Mouse (Mus musculus) kidney, postnatal 0 days (tissue): ENCODE measurements around the gene Setd1b. TPM values are rescaled to one million over a fixed set of nuclear protein-coding genes. Genes with fewer than 3 reads are reported as not detected.

Source experiments
- ATAC-seq: fragments of 200-750 bp; cut with Nextera tagmentation; replicated peaks from 2 replicates; pipeline ENCODE4 v1.8.0; 2017; ENCODE audit warnings: low read depth, moderate number of reproducible peaks, moderate TSS enrichment, moderate library complexity; ENCODE audit not compliant: low FRiP score
- DNase-seq: peaks from one replicate; pipeline ENCODE4 v3.0.0-alpha.2; 2016; ENCODE audit warnings: low spot score
- H3K27ac ChIP-seq: fragments of 300-500 bp; sonication (generic); 2 replicates; pipeline ENCODE4 v1.5.1; 2014; ENCODE audit warnings: mild to moderate bottlenecking
- H3K27me3 ChIP-seq: fragments of 300-500 bp; sonication (generic); 2 replicates; pipeline ENCODE4 v1.6.1; 2014; ENCODE audit warnings: low read length, mixed read lengths; ENCODE audit not compliant: insufficient read depth
- H3K36me3 ChIP-seq: fragments of 300-500 bp; sonication (generic); 2 replicates; pipeline ENCODE4 v1.6.1; 2014; ENCODE audit warnings: low read length, mixed read lengths; ENCODE audit not compliant: insufficient read depth
- H3K4me1 ChIP-seq: fragments of 300-500 bp; sonication (generic); replicated peaks from 2 replicates; pipeline ENCODE4 v1.6.1; 2014; ENCODE audit warnings: antibody characterized with exemption, low read length, mixed read lengths; ENCODE audit not compliant: insufficient read depth
- H3K4me2 ChIP-seq: fragments of 300-500 bp; sonication (generic); 2 replicates; pipeline ENCODE4 v1.6.1; 2014; ENCODE audit warnings: mild to moderate bottlenecking, low read length, moderate library complexity, mixed read lengths
- H3K4me3 ChIP-seq: fragments of 300-500 bp; sonication (generic); replicated peaks from 2 replicates; pipeline ENCODE4 v1.5.1; 2014; ENCODE audit warnings: low read depth, low read length
- H3K9ac ChIP-seq: fragments of 300-500 bp; sonication (generic); 2 replicates; pipeline ENCODE4 v1.6.1; 2014; ENCODE audit warnings: low read depth, low read length
- H3K9me3 ChIP-seq: fragments of 300-500 bp; sonication (generic); replicated peaks from 2 replicates; pipeline ENCODE4 v1.6.1; 2016; ENCODE audit warnings: low read length, inconsistent platforms, mixed read lengths
- CTCF ChIP-seq: IDR thresholded peaks from 2 replicates; pipeline ENCODE4 v1.5.1; 2016; ENCODE audit warnings: antibody characterized with exemption, low read depth, mild to moderate bottlenecking, moderate library complexity
- WGBS: fragments of 180-500 bp; shearing (Covaris S2); extraction: QIAGEN DNeasy Blood & Tissue Kit; methylation state at CpG from one replicate; pipeline ENCODE4 v1.1.7; 2014; 5-methylcytosine and 5-hydroxymethylcytosine counted together
- polyA plus RNA-seq: library from polyadenylated mRNA; unstranded; fragments of >200 nt; fragmentation: Nextera tagmentation; extraction: Ambion mirVana; gene quantifications from 2 replicates; pipeline ENCODE4 v1.2.1, GENCODE M21; 2015

Gene Setd1b
- polyA plus RNA-seq, 1 experiment from 2014 or later = 7.0 TPM

DNA sequence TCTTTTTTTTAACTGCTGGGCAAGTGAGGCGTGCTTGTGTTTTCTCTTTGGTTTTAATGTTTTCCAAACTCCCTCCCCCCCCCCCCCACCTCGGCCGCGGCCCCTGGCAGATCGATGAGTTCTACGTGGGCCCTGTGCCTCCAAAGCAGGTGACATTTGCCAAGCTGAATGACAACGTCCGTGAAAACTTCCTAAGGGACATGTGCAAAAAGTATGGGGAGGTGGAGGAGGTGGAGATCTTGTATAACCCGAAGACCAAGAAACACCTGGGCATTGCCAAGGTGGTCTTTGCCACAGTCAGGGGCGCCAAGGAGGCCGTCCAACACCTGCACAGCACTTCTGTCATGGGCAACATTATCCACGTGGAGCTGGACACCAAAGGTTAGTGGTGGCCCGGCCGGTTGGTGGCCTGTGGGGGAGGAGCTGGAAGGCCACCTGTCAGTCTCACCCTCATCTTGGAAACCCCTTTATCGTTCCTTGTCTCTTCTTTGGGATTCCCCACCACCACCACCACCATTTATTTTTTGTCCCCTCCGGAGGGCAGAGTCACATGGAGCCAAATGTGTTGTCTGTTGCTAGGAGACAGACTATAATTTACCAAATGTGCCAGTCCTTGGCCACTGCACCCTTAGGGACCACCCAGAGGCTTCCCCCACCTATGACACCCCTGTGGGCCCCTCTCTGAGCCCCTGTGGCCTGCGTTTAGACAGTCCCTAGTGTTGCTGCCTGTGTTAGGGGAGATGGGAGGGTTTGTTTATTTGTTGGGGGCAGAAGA is 2.2 kb downstream of the Setd1b start:
- H3K4me1 ChIP-seq = peaks cover 21% of the 10 kb centered on the region
- ATAC-seq (no peak), DNase-seq (no peak)
- 3% methylated on average over 17 of the region's 17 CpGs for WGBS
- H3K4me2 ChIP-seq = peak overlapping the region; percentile 100
- peak overlapping the region; percentile 98; the same call in 1 of the 2 replicates for H3K9ac ChIP-seq
- no peak for TF ChIP-seq CTCF
- H3K9me3 ChIP-seq = no peaks in the 10 kb centered on the region
- peaks cover 26% of the 10 kb centered on the region for H3K36me3 ChIP-seq
- H3K27ac ChIP-seq = no peak overlapping the region
- H3K27me3 ChIP-seq = no peaks in the 10 kb centered on the region
- H3K4me3 ChIP-seq = peak overlapping the region; percentile 87

DNA sequence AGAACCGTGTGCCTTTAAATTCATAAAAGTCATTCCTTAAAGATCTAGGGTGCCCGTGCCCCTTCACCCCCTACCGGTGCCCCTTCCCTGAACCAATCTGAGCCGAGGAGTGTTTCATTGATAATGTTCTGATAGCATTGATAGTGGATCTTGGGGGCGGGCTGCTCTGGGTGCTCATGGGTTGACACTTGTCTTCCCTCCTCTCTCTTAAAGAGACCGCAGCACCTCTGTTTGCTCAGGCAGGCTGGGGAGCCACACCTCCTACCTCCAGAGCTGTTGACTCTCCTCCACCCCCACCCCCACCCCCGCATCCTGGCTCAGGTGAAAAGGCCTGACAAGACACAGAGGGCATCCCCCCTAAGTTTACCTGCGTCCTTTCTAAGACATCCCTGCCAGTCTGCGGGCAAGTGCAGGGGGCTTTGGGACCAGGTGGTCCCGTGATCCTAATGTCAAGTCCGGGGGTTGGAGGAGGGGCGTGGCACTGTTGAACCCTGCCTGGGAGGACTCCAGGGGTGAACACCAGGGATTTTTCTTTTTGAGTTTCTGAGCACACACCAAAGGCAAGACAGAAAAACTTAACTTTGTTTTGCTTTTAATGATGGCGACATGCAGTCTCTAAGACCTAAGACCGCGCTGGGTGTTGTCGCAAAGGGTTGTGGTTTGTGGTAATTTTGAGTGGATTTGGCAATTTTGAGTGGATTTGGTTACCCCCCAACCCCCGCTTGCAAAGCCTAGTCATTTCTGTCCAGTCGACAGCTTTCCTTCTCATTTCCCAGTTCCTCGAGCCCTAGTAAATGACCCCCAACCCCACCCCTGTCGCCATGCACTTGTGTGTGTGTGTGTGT is 3.0 kb downstream of the Setd1b start:
- TF ChIP-seq CTCF = no peak
- Histone ChIP-seq H3K9me3 (no peaks in the 10 kb centered on the region), H3K4me3 (peak overlapping the region; percentile 87), H3K4me2 (peak overlapping the region; percentile 100), H3K27ac (no peak overlapping the region), H3K27me3 (no peaks in the 10 kb centered on the region), H3K4me1 (peaks cover 29% of the 10 kb centered on the region), H3K36me3 (peaks cover 26% of the 10 kb centered on the region), H3K9ac (0 out of 2 replicates have a peak overlapping the region, but pooled peaks have one; percentile 98)
- WGBS = 33% methylated on average over 20 of the region's 20 CpGs
- no peak for ATAC-seq
- DNase-seq = no peak

GRCm38 (mm10) chr5:123146357-123146756 is 4.4 kb downstream of the Setd1b start:
- H3K4me1 ChIP-seq = peaks cover 40% of the 10 kb centered on the region
- 88% methylated on average over 11 of the region's 11 CpGs for WGBS
- no peaks in the 10 kb centered on the region for H3K9me3 ChIP-seq
- no peak for DNase-seq
- no peak for ATAC-seq
- no peak overlapping the region for H3K9ac ChIP-seq
- no peaks in the 10 kb centered on the region for H3K27me3 ChIP-seq
- peaks cover 34% of the 10 kb centered on the region for H3K36me3 ChIP-seq
- no peak overlapping the region for H3K4me2 ChIP-seq
- H3K4me3 ChIP-seq = no peak overlapping the region
- H3K27ac ChIP-seq = no peak overlapping the region
- TF ChIP-seq CTCF = no peak

- H3K4me1 ChIP-seq = peaks cover 43% of the 10 kb centered on the region
These were observed 5.6 kb downstream of the Setd1b start for GRCm38 (mm10) chr5:123147569-123147968.

GRCm38 (mm10) chr5:123148073-123148722 is 6.2 kb downstream of the Setd1b start:
- Histone ChIP-seq H3K9ac (no peak overlapping the region), H3K27ac (no peak overlapping the region), H3K4me2 (no peak overlapping the region), H3K27me3 (no peaks in the 10 kb centered on the region), H3K9me3 (no peaks in the 10 kb centered on the region), H3K4me3 (no peak overlapping the region), H3K36me3 (peaks cover 51% of the 10 kb centered on the region), H3K4me1 (peaks cover 43% of the 10 kb centered on the region)
- DNase-seq (no peak), ATAC-seq (no peak)
- TF ChIP-seq CTCF = no peak
- WGBS = 86% methylated on average over 25 of the region's 25 CpGs

More at GRCm38 (mm10) chr5:123147569-123147968, 5.6 kb downstream of the Setd1b start:
- TF ChIP-seq CTCF = no peak
- peaks cover 44% of the 10 kb centered on the region for H3K36me3 ChIP-seq
- no peak for ATAC-seq
- no peak for DNase-seq
- H3K27me3 ChIP-seq = no peaks in the 10 kb centered on the region
- no peak overlapping the region for H3K4me2 ChIP-seq
- 87% methylated on average over 17 of the region's 17 CpGs for WGBS
- H3K9ac ChIP-seq = no peak overlapping the region
- H3K4me3 ChIP-seq = no peak overlapping the region
- H3K27ac ChIP-seq = no peak overlapping the region
- no peaks in the 10 kb centered on the region for H3K9me3 ChIP-seq
